Mouse (Mus musculus): Measurements from ENCODE around the gene Zfp280c. TPM values are rescaled to one million over a fixed set of nuclear protein-coding genes. Genes with fewer than 3 reads are reported as not detected.

Zfp280c gene
- polyA plus RNA-seq, 1 experiment, result 2.5 TPM

DNA sequence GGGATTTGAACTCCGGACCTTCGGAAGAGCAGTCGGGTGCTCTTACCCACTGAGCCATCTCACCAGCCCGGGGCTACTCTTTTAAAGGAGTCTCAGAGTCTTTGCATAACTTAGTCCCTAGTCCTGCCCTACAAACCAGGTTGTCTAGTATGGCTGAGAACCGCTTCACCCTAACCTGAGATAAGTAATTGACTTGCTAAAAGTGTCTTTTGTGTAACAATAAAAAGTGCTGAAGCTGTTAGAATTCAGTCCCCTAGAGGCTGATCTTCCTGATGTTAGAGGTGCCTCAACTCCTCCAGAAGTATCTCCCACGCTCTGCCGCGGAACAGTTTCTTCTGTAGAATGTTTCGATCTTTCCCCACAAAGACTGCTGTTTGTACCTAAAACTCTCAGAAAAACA, 1.7 kb upstream of the Zfp280c start:
- Histone ChIP-seq H3K4me3 (ENCODE audit: extremely low read depth, insufficient read depth, insufficient read length) (no peak overlapping the region), H3K27me3 (ENCODE audit: control insufficient read depth, insufficient read depth, low read length) (no peaks in the 10 kb centered on the region), H3K36me3 (ENCODE audit: control insufficient read depth, insufficient read depth, low read length) (no peaks in the 10 kb centered on the region), H3K27ac (ENCODE audit: insufficient read depth, low read length) (no peak overlapping the region), H3K4me1 (ENCODE audit: control insufficient read depth, insufficient read depth, insufficient read length) (no peaks in the 10 kb centered on the region)
- TF ChIP-seq POLR2A (IDR thresholded peaks at IDR 0.05; ENCODE audit: low read depth, low read length), result no peak
- no peak for TF ChIP-seq CTCF (IDR thresholded peaks at IDR 0.05; ENCODE audit: extremely low read depth, insufficient read depth, insufficient read length, insufficient replicate concordance)
- 84% methylated on average over 9 of the region's 9 CpGs for WGBS
- no peak for DNase-seq (ENCODE audit: low read depth in 1 of 2, low spot score in 2 of 2)

GRCm38 (mm10) chrX:48593721-48594098, 594 bp downstream of the Zfp280c start:
- no peaks in the 10 kb centered on the region for H3K4me1 ChIP-seq (ENCODE audit: control insufficient read depth, insufficient read depth, insufficient read length)
- DNase-seq (ENCODE audit: low read depth in 1 of 2, low spot score in 2 of 2), result no peak
- TF ChIP-seq CTCF (IDR thresholded peaks at IDR 0.05; ENCODE audit: extremely low read depth, insufficient read depth, insufficient read length, insufficient replicate concordance), result no peak
- TF ChIP-seq POLR2A (IDR thresholded peaks at IDR 0.05; ENCODE audit: low read depth, low read length), result no peak
- no peaks in the 10 kb centered on the region for H3K27me3 ChIP-seq (ENCODE audit: control insufficient read depth, insufficient read depth, low read length)
- 28% methylated on average over 12 of the region's 15 CpGs for WGBS
- peak overlapping the region; percentile 68 for H3K4me3 ChIP-seq (ENCODE audit: extremely low read depth, insufficient read depth, insufficient read length)
- H3K36me3 ChIP-seq (ENCODE audit: control insufficient read depth, insufficient read depth, low read length), result peaks cover 2% of the 10 kb centered on the region; the same call in 1 of the 2 replicates
- peak overlapping the region; percentile 61 for H3K27ac ChIP-seq (ENCODE audit: insufficient read depth, low read length)

DNA sequence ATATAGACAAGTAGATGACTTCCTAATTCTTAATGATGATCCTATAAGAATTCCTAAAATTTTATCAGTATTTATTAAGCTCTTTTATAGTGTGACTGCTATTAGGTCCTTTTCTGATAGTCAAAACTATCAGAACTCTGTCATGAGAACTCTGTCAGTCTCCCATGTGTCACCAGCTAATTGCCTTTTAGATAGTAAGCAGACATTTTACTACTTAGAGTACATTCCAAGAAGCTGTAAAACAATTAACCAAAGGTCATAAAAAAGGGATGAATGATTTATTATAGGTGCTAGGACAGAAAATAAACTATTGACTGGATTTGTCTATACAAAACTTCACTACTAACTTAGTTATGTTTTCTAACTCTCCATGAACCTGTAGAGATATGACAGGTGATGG, 11.0 kb downstream of the Zfp280c start:
- Histone ChIP-seq H3K4me3 (ENCODE audit: extremely low read depth, insufficient read depth, insufficient read length) (no peak overlapping the region), H3K27ac (ENCODE audit: insufficient read depth, low read length) (no peak overlapping the region), H3K4me1 (ENCODE audit: control insufficient read depth, insufficient read depth, insufficient read length) (no peaks in the 10 kb centered on the region), H3K36me3 (ENCODE audit: control insufficient read depth, insufficient read depth, low read length) (peaks cover 1% of the 10 kb centered on the region; the same call in 1 of the 2 replicates), H3K27me3 (ENCODE audit: control insufficient read depth, insufficient read depth, low read length) (no peaks in the 10 kb centered on the region)
- DNase-seq (ENCODE audit: low read depth in 1 of 2, low spot score in 2 of 2), result no peak
- TF ChIP-seq CTCF (IDR thresholded peaks at IDR 0.05; ENCODE audit: extremely low read depth, insufficient read depth, insufficient read length, insufficient replicate concordance) (no peak), POLR2A (IDR thresholded peaks at IDR 0.05; ENCODE audit: low read depth, low read length) (no peak)

- no peaks in the 10 kb centered on the region for H3K27me3 ChIP-seq (ENCODE audit: control insufficient read depth, insufficient read depth, low read length)
- TF ChIP-seq CTCF (IDR thresholded peaks at IDR 0.05; ENCODE audit: extremely low read depth, insufficient read depth, insufficient read length, insufficient replicate concordance), result peak; percentile 63; the same call in 1 of the 2 replicates
- no peak for TF ChIP-seq POLR2A (IDR thresholded peaks at IDR 0.05; ENCODE audit: low read depth, low read length)
- DNase-seq (ENCODE audit: low read depth in 1 of 2, low spot score in 2 of 2), result peak; percentile 25 to 49
- H3K4me3 ChIP-seq (ENCODE audit: extremely low read depth, insufficient read depth, insufficient read length), result no peak overlapping the region
- WGBS, result 46% methylated on average over 3 of the region's 3 CpGs
- H3K27ac ChIP-seq (ENCODE audit: insufficient read depth, low read length), result no peak overlapping the region
- H3K36me3 ChIP-seq (ENCODE audit: control insufficient read depth, insufficient read depth, low read length), result no peaks in the 10 kb centered on the region
- no peaks in the 10 kb centered on the region for H3K4me1 ChIP-seq (ENCODE audit: control insufficient read depth, insufficient read depth, insufficient read length)
Observed at GRCm38 (mm10) chrX:48532175-48532574, 62.1 kb downstream of the Zfp280c start.

GRCm38 (mm10) chrX:48526435-48526834, 67.9 kb downstream of the Zfp280c start:
- Histone ChIP-seq H3K27ac (ENCODE audit: insufficient read depth, low read length) (no peak overlapping the region), H3K27me3 (ENCODE audit: control insufficient read depth, insufficient read depth, low read length) (no peaks in the 10 kb centered on the region), H3K4me3 (ENCODE audit: extremely low read depth, insufficient read depth, insufficient read length) (no peak overlapping the region), H3K4me1 (ENCODE audit: control insufficient read depth, insufficient read depth, insufficient read length) (no peaks in the 10 kb centered on the region), H3K36me3 (ENCODE audit: control insufficient read depth, insufficient read depth, low read length) (no peaks in the 10 kb centered on the region)
- 33% methylated on average over 3 of the region's 3 CpGs for WGBS
- no peak for DNase-seq (ENCODE audit: low read depth in 1 of 2, low spot score in 2 of 2)
- TF ChIP-seq CTCF (IDR thresholded peaks at IDR 0.05; ENCODE audit: extremely low read depth, insufficient read depth, insufficient read length, insufficient replicate concordance) (no peak), POLR2A (IDR thresholded peaks at IDR 0.05; ENCODE audit: low read depth, low read length) (no peak)

DNA sequence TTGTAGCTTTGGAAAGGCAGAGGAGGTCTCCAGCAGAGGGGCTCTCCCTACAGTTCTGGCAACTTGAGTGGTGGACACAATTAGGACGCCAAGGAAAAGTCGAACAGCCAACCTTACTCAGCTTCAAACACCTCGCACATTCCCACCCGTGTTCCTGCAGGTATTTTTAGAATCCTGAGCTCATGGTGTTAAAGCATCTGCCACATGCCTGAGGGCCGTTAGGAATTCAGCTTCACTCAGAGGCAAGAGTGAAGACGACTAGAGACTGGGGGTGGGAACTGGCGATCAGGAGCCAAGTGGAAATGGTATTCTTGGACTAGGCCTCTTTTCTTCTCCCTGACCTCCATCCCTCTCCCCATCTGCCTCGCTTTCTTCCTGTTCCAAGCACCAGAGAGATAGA, 68.4 kb downstream of the Zfp280c start:
- Histone ChIP-seq H3K36me3 (ENCODE audit: control insufficient read depth, insufficient read depth, low read length) (no peaks in the 10 kb centered on the region), H3K27me3 (ENCODE audit: control insufficient read depth, insufficient read depth, low read length) (no peaks in the 10 kb centered on the region), H3K4me1 (ENCODE audit: control insufficient read depth, insufficient read depth, insufficient read length) (no peaks in the 10 kb centered on the region), H3K27ac (ENCODE audit: insufficient read depth, low read length) (no peak overlapping the region), H3K4me3 (ENCODE audit: extremely low read depth, insufficient read depth, insufficient read length) (no peak overlapping the region)
- no peak for DNase-seq (ENCODE audit: low read depth in 1 of 2, low spot score in 2 of 2)
- WGBS, result 76% methylated on average over 8 of the region's 8 CpGs
- no peak for TF ChIP-seq CTCF (IDR thresholded peaks at IDR 0.05; ENCODE audit: extremely low read depth, insufficient read depth, insufficient read length, insufficient replicate concordance)
- TF ChIP-seq POLR2A (IDR thresholded peaks at IDR 0.05; ENCODE audit: low read depth, low read length), result no peak

DNA sequence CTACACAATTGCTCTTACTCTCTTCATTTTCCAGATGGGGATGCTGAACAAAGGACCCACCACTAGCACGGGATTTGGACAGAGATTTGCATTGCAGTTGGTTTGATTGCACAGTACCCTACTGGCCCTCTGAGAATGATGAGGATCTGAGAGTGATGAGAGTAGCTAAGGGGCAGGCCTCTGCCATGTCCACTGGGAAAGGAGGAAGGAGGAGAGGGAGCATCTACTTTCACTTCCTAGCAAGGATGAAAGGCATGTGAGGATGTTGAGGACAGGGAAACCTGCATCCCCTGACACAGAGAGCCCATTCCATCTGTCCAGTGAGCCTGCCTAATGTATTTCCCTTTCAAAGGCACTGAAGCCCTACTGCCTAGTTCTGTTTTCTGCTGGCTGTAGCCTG, 69.0 kb downstream of the Zfp280c start:
- H3K4me1 ChIP-seq (ENCODE audit: control insufficient read depth, insufficient read depth, insufficient read length), result no peaks in the 10 kb centered on the region
- 80% methylated on average over 1 of the region's 1 CpGs for WGBS
- H3K36me3 ChIP-seq (ENCODE audit: control insufficient read depth, insufficient read depth, low read length), result no peaks in the 10 kb centered on the region
- TF ChIP-seq CTCF (IDR thresholded peaks at IDR 0.05; ENCODE audit: extremely low read depth, insufficient read depth, insufficient read length, insufficient replicate concordance), result no peak
- no peak for TF ChIP-seq POLR2A (IDR thresholded peaks at IDR 0.05; ENCODE audit: low read depth, low read length)
- DNase-seq (ENCODE audit: low read depth in 1 of 2, low spot score in 2 of 2), result no peak
- no peaks in the 10 kb centered on the region for H3K27me3 ChIP-seq (ENCODE audit: control insufficient read depth, insufficient read depth, low read length)
- H3K27ac ChIP-seq (ENCODE audit: insufficient read depth, low read length), result no peak overlapping the region
- H3K4me3 ChIP-seq (ENCODE audit: extremely low read depth, insufficient read depth, insufficient read length), result no peak overlapping the region
